Mouse (Mus musculus) heart, postnatal 0 days (tissue): ENCODE data around the gene Plekha4. TPM values are rescaled to one million over a fixed set of nuclear protein-coding genes. Genes with fewer than 3 reads are reported as not detected.

ENCODE experiments used
- ATAC-seq: fragments of 200-750 bp; cut with Nextera tagmentation; 2 replicates; pipeline ENCODE4 v1.8.0; 2017; ENCODE audit warnings: low read depth, moderate number of reproducible peaks, moderate library complexity; ENCODE audit not compliant: insufficient read depth
- DNase-seq: peaks from one replicate; pipeline ENCODE4 v3.0.0-alpha.2; 2016; ENCODE audit warnings: low spot score
- H3K27ac ChIP-seq: fragments of 300-500 bp; sonication (generic); 2 replicates; pipeline ENCODE4 v1.5.1; 2014; ENCODE audit warnings: low read depth, mild to moderate bottlenecking
- H3K27me3 ChIP-seq: fragments of 300-500 bp; sonication (generic); 2 replicates; pipeline ENCODE4 v1.6.1; 2014; ENCODE audit warnings: low read length, mixed read lengths; ENCODE audit not compliant: control insufficient read depth, insufficient read depth
- H3K36me3 ChIP-seq: fragments of 300-500 bp; sonication (generic); replicated peaks from 2 replicates; pipeline ENCODE4 v1.6.1; 2014; ENCODE audit warnings: low read length, mixed read lengths; ENCODE audit not compliant: control insufficient read depth, insufficient read depth
- H3K4me1 ChIP-seq: fragments of 300-500 bp; sonication (generic); 2 replicates; pipeline ENCODE4 v1.6.1; 2014; ENCODE audit warnings: antibody characterized with exemption; ENCODE audit not compliant: control insufficient read depth, insufficient read depth
- H3K4me2 ChIP-seq: fragments of 300-500 bp; sonication (generic); 2 replicates; pipeline ENCODE4 v1.6.1; 2014; ENCODE audit warnings: low read depth, mild to moderate bottlenecking, low read length, moderate library complexity
- H3K4me3 ChIP-seq: fragments of 300-500 bp; sonication (generic); 2 replicates; pipeline ENCODE4 v1.5.1; 2014; ENCODE audit warnings: low read depth, low read length
- H3K9ac ChIP-seq: fragments of 300-500 bp; sonication (generic); replicated peaks from 2 replicates; pipeline ENCODE4 v1.6.1; 2014; ENCODE audit warnings: low read depth, low read length, mixed read lengths
- H3K9me3 ChIP-seq: fragments of 300-500 bp; sonication (generic); replicated peaks from 2 replicates; pipeline ENCODE4 v1.6.1; 2016; ENCODE audit warnings: low read length; ENCODE audit not compliant: control insufficient read depth
- CTCF ChIP-seq: IDR thresholded peaks from 2 replicates; pipeline ENCODE4 v1.5.1; 2016; ENCODE audit warnings: antibody characterized with exemption, control low read depth, low read depth
- EP300 ChIP-seq: IDR thresholded peaks from 2 replicates; pipeline ENCODE4 v1.6.1; 2016; ENCODE audit warnings: antibody characterized with exemption, low read depth
- WGBS: fragments of 180-500 bp; shearing (Covaris S2); extraction: QIAGEN DNeasy Blood & Tissue Kit; methylation state at CpG from one replicate; pipeline ENCODE4 v1.1.7; 2014; 5-methylcytosine and 5-hydroxymethylcytosine counted together
- polyA plus RNA-seq: library from polyadenylated mRNA; unstranded; fragments of >200 nt; fragmentation: Nextera tagmentation; extraction: Ambion mirVana; gene quantifications from 2 replicates; pipeline ENCODE4 v1.2.1, GENCODE M21; 2015
- total RNA-seq: library from RNA; depleted of rRNA; stranded (reverse); fragments of >200 nt; gene quantifications from 2 replicates; pipeline ENCODE4 v1.2.3, GENCODE M21; 2014; ENCODE audit warnings: low replicate concordance

The Plekha4 gene
- total and polyA plus RNA-seq, 2 experiments from 2014 or later, result 0.78 to 1.3 TPM

GRCm38 (mm10) chr7:45573954-45574353 lies 47.8 kb downstream of the Plekha4 start:
- Histone ChIP-seq H3K27me3 (no peaks in the 10 kb centered on the region), H3K9me3 (no peaks in the 10 kb centered on the region), H3K4me2 (no peak overlapping the region; the same call in 1 of the 2 replicates), H3K4me3 (no peak overlapping the region), H3K27ac (peak overlapping the region; percentile 56), H3K4me1 (peaks cover 20% of the 10 kb centered on the region), H3K36me3 (peaks cover 19% of the 10 kb centered on the region), H3K9ac (no peak overlapping the region)
- no peak for ATAC-seq
- TF ChIP-seq EP300 (no peak), CTCF (no peak)
- WGBS, result 65% methylated on average over 8 of the region's 8 CpGs
- no peak for DNase-seq

- Histone ChIP-seq H3K9ac (no peak overlapping the region), H3K27ac (peak overlapping the region; percentile 56), H3K36me3 (peaks cover 21% of the 10 kb centered on the region), H3K4me2 (peak overlapping the region; percentile 3; the same call in 1 of the 2 replicates), H3K9me3 (no peaks in the 10 kb centered on the region), H3K27me3 (no peaks in the 10 kb centered on the region), H3K4me3 (no peak overlapping the region), H3K4me1 (peaks cover 20% of the 10 kb centered on the region)
- WGBS, result 70% methylated on average over 15 of the region's 15 CpGs
- DNase-seq (no peak), ATAC-seq (peak; percentile 49; the same call in 1 of the 2 replicates)
- TF ChIP-seq EP300 (no peak), CTCF (no peak)
These were observed 48.6 kb downstream of the Plekha4 start for GRCm38 (mm10) chr7:45574472-45575379.

- Histone ChIP-seq H3K27me3 (no peaks in the 10 kb centered on the region), H3K9me3 (no peaks in the 10 kb centered on the region), H3K27ac (no peak overlapping the region), H3K4me1 (no peaks in the 10 kb centered on the region), H3K36me3 (peaks cover 35% of the 10 kb centered on the region), H3K4me3 (no peak overlapping the region), H3K9ac (no peak overlapping the region), H3K4me2 (no peak overlapping the region)
- TF ChIP-seq CTCF, result no peak
- no peak for ATAC-seq
- WGBS, result 92% methylated on average over 6 of the region's 6 CpGs
- no peak for DNase-seq
These were observed 59.8 kb downstream of the Plekha4 start for GRCm38 (mm10) chr7:45585923-45586322.

- no peak overlapping the region for H3K4me3 ChIP-seq
- H3K36me3 ChIP-seq, result peaks cover 26% of the 10 kb centered on the region
- no peaks in the 10 kb centered on the region for H3K27me3 ChIP-seq
- no peaks in the 10 kb centered on the region for H3K4me1 ChIP-seq
- H3K9ac ChIP-seq, result no peak overlapping the region
- DNase-seq, result no peak
- no peak for ATAC-seq
- no peak overlapping the region for H3K27ac ChIP-seq
- 91% methylated on average over 23 of the region's 23 CpGs for WGBS
- TF ChIP-seq EP300, result no peak
- TF ChIP-seq CTCF, result no peak
- H3K9me3 ChIP-seq, result no peaks in the 10 kb centered on the region
- H3K4me2 ChIP-seq, result no peak overlapping the region
These were observed 61.8 kb downstream of the Plekha4 start for GRCm38 (mm10) chr7:45587631-45588592.

- Histone ChIP-seq H3K4me3 (peak overlapping the region; percentile 32), H3K36me3 (peaks cover 22% of the 10 kb centered on the region), H3K4me2 (peak overlapping the region; percentile 57), H3K27me3 (no peaks in the 10 kb centered on the region), H3K27ac (no peak overlapping the region), H3K9ac (no peak overlapping the region), H3K9me3 (no peaks in the 10 kb centered on the region), H3K4me1 (no peaks in the 10 kb centered on the region)
- 5% methylated on average over 19 of the region's 19 CpGs for WGBS
- TF ChIP-seq CTCF (peak; percentile 93), EP300 (no peak)
- peak; percentile 97 for ATAC-seq
- DNase-seq, result peak; percentile 97
These were observed 63.0 kb downstream of the Plekha4 start for GRCm38 (mm10) chr7:45589173-45589572.
